Mouse (Mus musculus): ENCODE data around the gene Coro1b. TPM values are rescaled to one million over a fixed set of nuclear protein-coding genes. Genes with fewer than 3 reads are reported as not detected.
"Not testable (repeated sequence)": the region's sequence is repeated elsewhere in the genome, so short reads cannot be mapped to it uniquely, and the experiment has no call there.

Coro1b gene
- polyA plus RNA-seq, 1 experiment, result not detected

- peak within 1 kb of the TSS; percentile 68 for H3K27ac ChIP-seq (ENCODE audit: insufficient read depth, low read depth, low read length)
- under 1% methylated on average over 64 of the region's 64 CpGs for WGBS
- H3K4me1 ChIP-seq (ENCODE audit: control insufficient read depth, insufficient read depth, low read length), result peaks cover 12% of the 10 kb centered on the region
- peak within 1 kb of the TSS; percentile 77 for H3K4me3 ChIP-seq (ENCODE audit: insufficient read depth, low read depth, low read length)
- TF ChIP-seq CTCF (IDR thresholded peaks at IDR 0.05; ENCODE audit: insufficient read depth, low read depth, low read length) (peak; percentile 6; the same call in 1 of the 2 replicates), POLR2A (IDR thresholded peaks at IDR 0.05; ENCODE audit: insufficient read depth, low read depth, low read length) (peak; percentile 70; the same call in 1 of the 2 replicates)
These were observed 22.4 kb upstream of the Coro1b start, which contains the start of gene Aip for GRCm38 (mm10) chr19:4125741-4126696. Gene Aip, minus strand, starts transcription at chr19:4125858.

- H3K27ac ChIP-seq (ENCODE audit: insufficient read depth, low read depth, low read length), result no peak overlapping the region
- peaks cover 12% of the 10 kb centered on the region for H3K4me1 ChIP-seq (ENCODE audit: control insufficient read depth, insufficient read depth, low read length)
- 58% methylated on average over 7 of the region's 7 CpGs for WGBS
- H3K4me3 ChIP-seq (ENCODE audit: insufficient read depth, low read depth, low read length), result peak overlapping the region; percentile 77
- TF ChIP-seq POLR2A (IDR thresholded peaks at IDR 0.05; ENCODE audit: insufficient read depth, low read depth, low read length) (no peak), CTCF (IDR thresholded peaks at IDR 0.05; ENCODE audit: insufficient read depth, low read depth, low read length) (no peak)
These were observed 21.5 kb upstream of the Coro1b start for GRCm38 (mm10) chr19:4126759-4127495.

GRCm38 (mm10) chr19:4129462-4129861, 19.0 kb upstream of the Coro1b start:
- TF ChIP-seq POLR2A (IDR thresholded peaks at IDR 0.05; ENCODE audit: insufficient read depth, low read depth, low read length) (no peak), CTCF (IDR thresholded peaks at IDR 0.05; ENCODE audit: insufficient read depth, low read depth, low read length) (no peak)

GRCm38 (mm10) chr19:4130106-4130505, 18.3 kb upstream of the Coro1b start:
- Histone ChIP-seq H3K27ac (ENCODE audit: insufficient read depth, low read depth, low read length) (no peak overlapping the region), H3K4me3 (ENCODE audit: insufficient read depth, low read depth, low read length) (no peak overlapping the region), H3K4me1 (ENCODE audit: control insufficient read depth, insufficient read depth, low read length) (peaks cover 12% of the 10 kb centered on the region)
- no peak for TF ChIP-seq CTCF (IDR thresholded peaks at IDR 0.05; ENCODE audit: insufficient read depth, low read depth, low read length)
- TF ChIP-seq POLR2A (IDR thresholded peaks at IDR 0.05; ENCODE audit: insufficient read depth, low read depth, low read length), result no peak
- 93% methylated on average over 4 of the region's 4 CpGs for WGBS

More at GRCm38 (mm10) chr19:4129462-4129861, 19.0 kb upstream of the Coro1b start:
- Histone ChIP-seq H3K4me3 (ENCODE audit: insufficient read depth, low read depth, low read length) (no peak overlapping the region), H3K4me1 (ENCODE audit: control insufficient read depth, insufficient read depth, low read length) (peaks cover 12% of the 10 kb centered on the region), H3K27ac (ENCODE audit: insufficient read depth, low read depth, low read length) (no peak overlapping the region)
- 91% methylated on average over 7 of the region's 7 CpGs for WGBS

GRCm38 (mm10) chr19:4131075-4131474, 17.3 kb upstream of the Coro1b start:
- TF ChIP-seq POLR2A (IDR thresholded peaks at IDR 0.05; ENCODE audit: insufficient read depth, low read depth, low read length) (no peak), CTCF (IDR thresholded peaks at IDR 0.05; ENCODE audit: insufficient read depth, low read depth, low read length) (no peak)
- H3K27ac ChIP-seq (ENCODE audit: insufficient read depth, low read depth, low read length), result no peak overlapping the region
- WGBS, result 86% methylated on average over 5 of the region's 5 CpGs
- peaks cover 12% of the 10 kb centered on the region for H3K4me1 ChIP-seq (ENCODE audit: control insufficient read depth, insufficient read depth, low read length)
- no peak overlapping the region for H3K4me3 ChIP-seq (ENCODE audit: insufficient read depth, low read depth, low read length)

- peaks cover 10% of the 10 kb centered on the region for H3K4me1 ChIP-seq (ENCODE audit: control insufficient read depth, insufficient read depth, low read length)
- 69% methylated on average over 2 of the region's 2 CpGs for WGBS
- TF ChIP-seq POLR2A (IDR thresholded peaks at IDR 0.05; ENCODE audit: insufficient read depth, low read depth, low read length), result no peak
- no peak for TF ChIP-seq CTCF (IDR thresholded peaks at IDR 0.05; ENCODE audit: insufficient read depth, low read depth, low read length)
- no peak overlapping the region for H3K4me3 ChIP-seq (ENCODE audit: insufficient read depth, low read depth, low read length)
- no peak overlapping the region for H3K27ac ChIP-seq (ENCODE audit: insufficient read depth, low read depth, low read length)
These were observed 16.7 kb upstream of the Coro1b start for GRCm38 (mm10) chr19:4131768-4132167.

GRCm38 (mm10) chr19:4134354-4134753, 14.1 kb upstream of the Coro1b start:
- WGBS, result 84% methylated on average over 4 of the region's 4 CpGs
- Histone ChIP-seq H3K4me3 (ENCODE audit: insufficient read depth, low read depth, low read length) (no peak overlapping the region), H3K4me1 (ENCODE audit: control insufficient read depth, insufficient read depth, low read length) (peaks cover 2% of the 10 kb centered on the region; the same call in 1 of the 2 replicates), H3K27ac (ENCODE audit: insufficient read depth, low read depth, low read length) (no peak overlapping the region)
- TF ChIP-seq POLR2A (IDR thresholded peaks at IDR 0.05; ENCODE audit: insufficient read depth, low read depth, low read length) (no peak), CTCF (IDR thresholded peaks at IDR 0.05; ENCODE audit: insufficient read depth, low read depth, low read length) (no peak)

GRCm38 (mm10) chr19:4135229-4135962, 13.0 kb upstream of the Coro1b start:
- WGBS, result 88% methylated on average over 6 of the region's 6 CpGs
- H3K4me3 ChIP-seq (ENCODE audit: insufficient read depth, low read depth, low read length); H3K4me1 ChIP-seq (ENCODE audit: control insufficient read depth, insufficient read depth, low read length); H3K27ac ChIP-seq (ENCODE audit: insufficient read depth, low read depth, low read length): not testable (repeated sequence)

GRCm38 (mm10) chr19:4135963-4136345, 12.5 kb upstream of the Coro1b start:
- H3K4me3 ChIP-seq (ENCODE audit: insufficient read depth, low read depth, low read length); H3K27ac ChIP-seq (ENCODE audit: insufficient read depth, low read depth, low read length); H3K4me1 ChIP-seq (ENCODE audit: control insufficient read depth, insufficient read depth, low read length): not testable (repeated sequence)
- 26% methylated on average over 8 of the region's 8 CpGs for WGBS

Measured in olfactory bulb, adult 2 months (tissue).